Mouse (Mus musculus) kidney, adult 2 months (tissue): ENCODE measurements around the gene 1700092M07Rik. TPM values are rescaled to one million over a fixed set of nuclear protein-coding genes. Genes with fewer than 3 reads are reported as not detected.

ENCODE experiments used
- DNase-seq: peaks from one replicate; pipeline ENCODE4 v3.0.0; 2021
- H3K27ac ChIP-seq: fragments of 200-500 bp; 2 replicates; pipeline ENCODE4 v1.5.1; 2012; ENCODE audit warnings: low read depth, low read length, control low read depth, inconsistent platforms; ENCODE audit not compliant: insufficient read depth
- H3K27me3 ChIP-seq: fragments of 200-500 bp; replicated peaks from 2 replicates; pipeline ENCODE4 v1.6.1; 2012; ENCODE audit warnings: mild to moderate bottlenecking, moderate library complexity, low read length, inconsistent platforms; ENCODE audit not compliant: control insufficient read depth, insufficient read depth
- H3K36me3 ChIP-seq: fragments of 200-500 bp; 2 replicates; pipeline ENCODE4 v1.6.1; 2012; ENCODE audit warnings: mild to moderate bottlenecking, moderate library complexity, low read length, inconsistent platforms; ENCODE audit not compliant: control insufficient read depth, insufficient read depth
- H3K4me1 ChIP-seq: fragments of 200-500 bp; 2 replicates; pipeline ENCODE4 v1.6.1; 2011; ENCODE audit warnings: low read length; ENCODE audit not compliant: control insufficient read depth, insufficient read depth
- H3K4me3 ChIP-seq: fragments of 200-500 bp; 2 replicates; pipeline ENCODE4 v1.5.1; 2011; ENCODE audit warnings: mild to moderate bottlenecking, low read depth, low read length, control low read depth; ENCODE audit not compliant: insufficient read depth
- CTCF ChIP-seq: fragments of 200-500 bp; conservative IDR thresholded peaks from 2 replicates; pipeline ENCODE4 v1.5.1; 2011; ENCODE audit warnings: low read depth, mild to moderate bottlenecking, control low read depth, low read length, moderate library complexity, mixed read lengths; ENCODE audit not compliant: insufficient read depth, insufficient read length
- POLR2A ChIP-seq: fragments of 200-500 bp; IDR thresholded peaks from one replicate; pipeline ENCODE4 v1.6.1; 2011; ENCODE audit warnings: low read depth, low read length, control low read depth
- WGBS: fragments of 180-500 bp; shearing (Covaris S2); methylation state at CpG from one replicate; pipeline ENCODE4 v1.1.7; 2018; 5-methylcytosine and 5-hydroxymethylcytosine counted together
- polyA plus RNA-seq: library from polyadenylated mRNA; depleted of rRNA; stranded (reverse); fragments of >200 nt; gene quantifications from 2 replicates; pipeline ENCODE4 v1.2.3, GENCODE M21; 2012; rRNA removed

The 1700092M07Rik gene
- polyA plus RNA-seq, 1 experiment = 0.39 TPM

DNA sequence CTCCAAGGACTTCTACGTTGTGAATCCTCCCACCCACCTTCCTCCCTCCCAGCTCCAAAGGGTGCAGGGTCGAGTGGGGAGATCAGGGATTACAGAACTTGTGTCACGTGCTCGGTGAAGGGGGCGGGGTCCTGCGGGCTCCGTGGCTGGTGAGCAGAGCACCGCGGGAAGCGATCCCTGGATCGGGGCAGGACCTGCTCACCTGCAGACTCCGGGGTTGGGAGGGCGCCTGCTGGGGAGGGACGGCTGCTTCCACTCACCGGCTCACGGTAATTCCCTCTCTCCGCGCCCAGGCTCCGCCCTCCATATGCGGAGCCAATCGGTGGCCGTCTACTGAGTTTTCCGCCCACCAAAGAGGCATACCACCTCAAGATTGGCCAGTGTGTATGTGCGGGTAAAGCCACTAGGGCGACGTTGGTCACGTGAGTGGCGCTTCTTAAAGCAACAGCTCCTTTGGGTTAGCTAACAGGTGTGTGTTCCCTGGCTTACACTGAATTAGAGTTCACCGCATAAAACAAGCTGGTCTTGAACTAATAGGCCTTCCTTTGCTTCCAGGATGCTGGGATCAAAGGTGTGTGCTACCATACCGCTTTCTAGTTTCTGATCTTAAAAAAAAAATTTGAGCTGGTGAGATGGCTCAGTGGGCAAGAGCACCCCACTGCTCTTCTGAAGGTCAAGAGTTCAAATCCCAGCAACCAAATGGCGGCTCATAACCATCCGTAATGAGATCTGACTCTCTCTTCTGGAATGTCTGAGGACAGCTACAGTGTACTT, 45.7 kb downstream of the 1700092M07Rik start, which contains the start of gene Taf6l:
Taf6l (minus strand) TSS at position 410 of the 774 bp plus-strand sequence.
- peak; percentile 98 for DNase-seq
- H3K4me1 ChIP-seq = no peaks in the 10 kb centered on the region
- no peaks in the 10 kb centered on the region for H3K27me3 ChIP-seq
- TF ChIP-seq CTCF (no peak; the same call in 1 of the 2 replicates), POLR2A (no peak)
- peak within 1 kb of the TSS; percentile 46; the same call in 1 of the 2 replicates for H3K27ac ChIP-seq
- no peaks in the 10 kb centered on the region for H3K36me3 ChIP-seq
- H3K4me3 ChIP-seq = peak within 1 kb of the TSS; percentile 58
- 1% methylated on average over 32 of the region's 32 CpGs for WGBS

DNA sequence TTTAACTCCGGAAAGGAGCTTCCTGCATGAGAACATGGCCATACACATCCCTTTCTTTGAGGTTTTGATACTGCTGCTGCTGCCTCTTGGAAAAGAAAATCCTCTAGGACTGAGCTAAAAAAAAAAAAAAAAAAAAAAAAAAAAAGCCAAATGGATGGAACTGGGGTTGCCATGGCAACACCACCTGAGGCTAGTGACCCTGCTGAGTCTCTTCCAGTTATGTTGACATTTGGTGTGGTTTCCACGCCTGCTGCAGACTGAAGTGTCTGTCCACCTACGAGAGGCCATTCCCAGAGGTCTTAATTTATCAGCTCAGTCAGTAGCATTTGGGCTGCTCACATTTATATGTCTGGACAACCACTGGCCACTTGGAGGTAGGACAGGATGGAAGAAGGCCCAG, 48.0 kb downstream of the 1700092M07Rik start:
- H3K27ac ChIP-seq = no peak overlapping the region
- TF ChIP-seq CTCF (no peak), POLR2A (no peak)
- H3K4me1 ChIP-seq = no peaks in the 10 kb centered on the region
- no peaks in the 10 kb centered on the region for H3K36me3 ChIP-seq
- H3K4me3 ChIP-seq = no peak overlapping the region
- no peak for DNase-seq
- no peaks in the 10 kb centered on the region for H3K27me3 ChIP-seq
- WGBS = 49% methylated on average over 3 of the region's 3 CpGs

DNA sequence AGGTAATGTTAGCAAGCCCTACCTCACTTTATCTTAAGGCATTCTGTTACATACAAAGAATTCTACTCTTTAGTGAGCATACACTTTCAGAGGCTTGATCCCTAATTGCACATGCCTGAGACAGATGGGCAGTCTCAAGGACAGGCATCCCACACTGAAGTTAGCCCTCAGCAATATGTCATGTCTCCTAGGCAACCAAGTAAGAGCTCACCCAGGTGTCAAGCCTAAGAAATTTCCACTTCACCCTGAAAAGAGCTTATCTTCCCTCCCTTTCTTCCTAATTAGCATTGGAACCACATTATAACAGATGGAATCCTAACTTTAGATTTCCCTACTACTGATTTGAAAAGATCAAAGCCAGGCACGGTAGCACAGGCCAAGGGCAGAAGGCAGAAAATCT, 48.7 kb downstream of the 1700092M07Rik start:
- H3K27ac ChIP-seq = no peak overlapping the region
- H3K27me3 ChIP-seq = no peaks in the 10 kb centered on the region
- DNase-seq = no peak
- H3K4me1 ChIP-seq = no peaks in the 10 kb centered on the region
- WGBS = 49% methylated on average over 1 of the region's 1 CpGs
- H3K36me3 ChIP-seq = no peaks in the 10 kb centered on the region
- H3K4me3 ChIP-seq = no peak overlapping the region
- TF ChIP-seq CTCF (no peak), POLR2A (no peak)

DNA sequence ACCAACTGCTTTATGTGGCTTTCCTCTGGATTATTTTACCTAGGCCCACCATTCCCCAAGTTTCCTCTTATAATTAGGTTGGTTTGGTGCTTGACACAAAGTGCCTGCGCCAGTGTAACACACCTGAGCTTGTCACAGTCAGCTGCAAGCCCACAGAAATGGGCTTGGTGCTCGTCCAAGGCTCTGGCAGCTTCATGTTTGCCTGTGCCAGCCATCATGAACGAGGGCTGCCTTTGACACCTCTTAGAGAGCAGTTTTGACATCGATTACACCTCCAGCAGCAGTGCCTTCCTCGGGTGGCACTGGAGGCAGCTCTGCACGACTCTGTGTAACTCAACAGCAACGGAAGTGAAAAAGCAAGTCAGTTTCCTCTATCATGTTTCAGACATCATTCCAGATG, 49.7 kb downstream of the 1700092M07Rik start:
- TF ChIP-seq POLR2A = no peak
- no peak for TF ChIP-seq CTCF
- WGBS = 75% methylated on average over 7 of the region's 7 CpGs

More for the DNA sequence above, 49.7 kb downstream of the 1700092M07Rik start:
- DNase-seq = no peak
- Histone ChIP-seq H3K4me1 (no peaks in the 10 kb centered on the region), H3K4me3 (no peak overlapping the region), H3K27me3 (no peaks in the 10 kb centered on the region), H3K36me3 (no peaks in the 10 kb centered on the region), H3K27ac (no peak overlapping the region)

Other genes with a start within 250 kb of the 1700092M07Rik start
- 526 and 582 TPM in 2 replicates for gene Slc22a8, start 149.5 kb upstream of the 1700092M07Rik start, polyA plus RNA-seq
- 355 and 358 TPM in 2 replicates for gene Slc22a6, start 122.7 kb upstream of the 1700092M07Rik start, polyA plus RNA-seq
- gene Chrm1, start 76.9 kb upstream of the 1700092M07Rik start, polyA plus RNA-seq = 0.53 and 0.62 TPM in 2 replicates
- 560 and 573 TPM in 2 replicates for gene Slc3a2, start 17.3 kb upstream of the 1700092M07Rik start, polyA plus RNA-seq
- gene Wdr74, start 4.9 kb upstream of the 1700092M07Rik start, polyA plus RNA-seq = 28.2 and 29.3 TPM in 2 replicates
- gene Stx5a, start 695 bp downstream of the 1700092M07Rik start, polyA plus RNA-seq = 51.4 and 59.4 TPM in 2 replicates
- 84.0 and 89.7 TPM in 2 replicates for gene Nxf1, start 16.4 kb downstream of the 1700092M07Rik start, polyA plus RNA-seq
- 238 and 291 TPM in 2 replicates for gene Tmem223, start 30.3 kb downstream of the 1700092M07Rik start, polyA plus RNA-seq
- 105 and 110 TPM in 2 replicates for gene Tmem179b, start 33.7 kb downstream of the 1700092M07Rik start, polyA plus RNA-seq
- gene Taf6l, start 45.7 kb downstream of the 1700092M07Rik start, polyA plus RNA-seq = 10.4 and 12.1 TPM in 2 replicates
- gene Polr2g, start 57.9 kb downstream of the 1700092M07Rik start, polyA plus RNA-seq = 60.7 and 72.9 TPM in 2 replicates
- gene Zbtb3, start 61.8 kb downstream of the 1700092M07Rik start, polyA plus RNA-seq = 1.4 and 1.6 TPM in 2 replicates
- 15.4 and 18.7 TPM in 2 replicates for gene Ttc9c, start 78.6 kb downstream of the 1700092M07Rik start, polyA plus RNA-seq
- 19.3 and 25.5 TPM in 2 replicates for gene Hnrnpul2, start 79.3 kb downstream of the 1700092M07Rik start, polyA plus RNA-seq
- 3.5 TPM in 1 of 2 replicates, not detected in the other for gene AC129217.1, start 89.1 kb downstream of the 1700092M07Rik start, polyA plus RNA-seq
- gene Bscl2, start 96.7 kb downstream of the 1700092M07Rik start, polyA plus RNA-seq = 204 and 214 TPM in 2 replicates
- 0.29 and 0.83 TPM in 2 replicates for gene Gng3, start 98.5 kb downstream of the 1700092M07Rik start, polyA plus RNA-seq
- 0.87 and 1.5 TPM in 2 replicates for gene Lrrn4cl, start 110.0 kb downstream of the 1700092M07Rik start, polyA plus RNA-seq
- gene Ubxn1, start 130.8 kb downstream of the 1700092M07Rik start, polyA plus RNA-seq = 121 and 133 TPM in 2 replicates
- 49.4 and 74.7 TPM in 2 replicates for gene Uqcc3, start 140.2 kb downstream of the 1700092M07Rik start, polyA plus RNA-seq
- 1.6 and 2.2 TPM in 2 replicates for gene Lbhd1, start 143.0 kb downstream of the 1700092M07Rik start, polyA plus RNA-seq
- not detected in 2 replicates for gene Gm49403, start 143.2 kb downstream of the 1700092M07Rik start, polyA plus RNA-seq
- gene 1810009A15Rik, start 148.1 kb downstream of the 1700092M07Rik start, polyA plus RNA-seq = 21.7 and 23.9 TPM in 2 replicates
- not detected in 2 replicates for gene Gm49416, start 148.2 kb downstream of the 1700092M07Rik start, polyA plus RNA-seq
- 16.7 and 18.9 TPM in 2 replicates for gene Ints5, start 152.3 kb downstream of the 1700092M07Rik start, polyA plus RNA-seq
- 130 and 136 TPM in 2 replicates for gene Ganab, start 157.4 kb downstream of the 1700092M07Rik start, polyA plus RNA-seq
- 105 and 125 TPM in 2 replicates for gene B3gat3, start 179.7 kb downstream of the 1700092M07Rik start, polyA plus RNA-seq
- gene Rom1, start 188.6 kb downstream of the 1700092M07Rik start, polyA plus RNA-seq = 12.0 and 13.9 TPM in 2 replicates
- 35.1 and 35.7 TPM in 2 replicates for gene Eml3, start 188.8 kb downstream of the 1700092M07Rik start, polyA plus RNA-seq
- 16.9 and 19.8 TPM in 2 replicates for gene Mta2, start 201.2 kb downstream of the 1700092M07Rik start, polyA plus RNA-seq
- 14.1 and 14.3 TPM in 2 replicates for gene Tut1, start 213.1 kb downstream of the 1700092M07Rik start, polyA plus RNA-seq
- 203 and 236 TPM in 2 replicates for gene Eef1g, start 226.3 kb downstream of the 1700092M07Rik start, polyA plus RNA-seq
- gene Ahnak, start 248.6 kb downstream of the 1700092M07Rik start, polyA plus RNA-seq = 11.9 TPM in 2 replicates